ENCODE assay signal across 8 mouse cellular contexts in genomic region chr11:117828888-117829604, GRCm38 (mm10). TPM values are rescaled to one million over a fixed set of nuclear protein-coding genes. Genes with fewer than 3 reads are reported as not detected.
DNase-seq lines count a peak whose midpoint lies in the region; ATAC-seq and TF ChIP-seq lines count a peak whose summit lies in the region.

No protein-coding gene starts in this region.

- 7% methylated on average over 9 of the region's 9 CpGs for WGBS in heart, embryonic 14.5 days

- ATAC-seq in heart, embryonic 14.5 days (ENCODE audit: insufficient number of reproducible peaks, insufficient read depth, low FRiP score, low read depth), result peak; percentile 32; the same call in 1 of the 2 replicates
- no peak for ATAC-seq in cerebellum, adult (ENCODE audit: insufficient number of reproducible peaks, low FRiP score, low TSS enrichment)

- DNase-seq in layer of hippocampus, adult 2 months (ENCODE audit: low spot score in 2 of 2), result no peak
- DNase-seq in layer of hippocampus, adult 18-20 months (ENCODE audit: low spot score in 2 of 2), result no peak
- peak; percentile 26 for DNase-seq in adrenal gland, postnatal 25 days
- DNase-seq in kidney, postnatal 25 days, result peak; percentile 65 to 82
- DNase-seq in right cerebral cortex, postnatal 36 days (ENCODE audit: low spot score in 2 of 2), result no peak

- H3K9me3 ChIP-seq in heart, embryonic 14.5 days (ENCODE audit: control insufficient read depth, low read length), result no peaks in the 10 kb centered on the region

- H3K79me2 ChIP-seq in myocyte (ENCODE audit: control insufficient read depth, insufficient read depth), result peaks cover 7% of the 10 kb centered on the region

- peaks cover 57 to 67% of the 10 kb centered on the region in 2 experiments for H3K4me1 ChIP-seq in heart, embryonic 14.5 days (ENCODE audit: control insufficient read depth in 2 of 2, insufficient read depth in 2 of 2, low read length in 2 of 2)

- H3K4me2 ChIP-seq in heart, embryonic 14.5 days (ENCODE audit: low read length), result peak overlapping the region; percentile 92
- H3K4me2 ChIP-seq in myocyte (ENCODE audit: low read depth), result peak overlapping the region; percentile 94

- peak; percentile 33 for TF ChIP-seq POLR2A in myocyte (IDR thresholded peaks at IDR 0.05; ENCODE audit: insufficient read length, low read depth)

- H3K27ac ChIP-seq in layer of hippocampus, adult 2 months, result peak overlapping the region; percentile 47
- H3K27ac ChIP-seq in heart, embryonic 14.5 days (replicated peaks in 1 of 2; ENCODE audit: control insufficient read depth in 1 of 2, insufficient read depth in 1 of 2, low read depth in 2 of 2, low read length in 2 of 2), result peak overlapping the region; percentile 90 to 97

- no peak overlapping the region for H3ac ChIP-seq in myocyte (ENCODE audit: control insufficient read depth, insufficient read length)

- no peak overlapping the region for H3K4me3 ChIP-seq in layer of hippocampus, adult 2 months
- no peak overlapping the region for H3K4me3 ChIP-seq in heart, embryonic 14.5 days (ENCODE audit: control insufficient read depth in 1 of 2, insufficient read depth in 1 of 2, low read depth in 1 of 2, low read length in 2 of 2)
- H3K4me3 ChIP-seq in myocyte, result no peak overlapping the region

- H3K36me3 ChIP-seq in heart, embryonic 14.5 days (ENCODE audit: control insufficient read depth, insufficient read depth, low read length), result peaks cover 2% of the 10 kb centered on the region; the same call in 1 of the 2 replicates
- no peaks in the 10 kb centered on the region for H3K36me3 ChIP-seq in myocyte (ENCODE audit: control insufficient read depth, insufficient read depth)

- H3K27me3 ChIP-seq in heart, embryonic 14.5 days (ENCODE audit: control insufficient read depth, insufficient read depth, low read length), result no peaks in the 10 kb centered on the region
- H3K27me3 ChIP-seq in myocyte (ENCODE audit: control insufficient read depth, insufficient read depth, insufficient read length), result no peaks in the 10 kb centered on the region

- TF ChIP-seq CTCF in layer of hippocampus, adult 2 months (conservative IDR thresholded peaks at IDR 0.05), result no peak

- H3K9ac ChIP-seq in heart, embryonic 14.5 days (ENCODE audit: low read length), result peak overlapping the region; percentile 56

TF ChIP-seq in myocyte, 11 proteins besides CTCF, POLR2A, EP300 and RAD21:
- TF ChIP-seq TCF3 (IDR thresholded peaks at IDR 0.05; ENCODE audit: insufficient read length, low read depth) (no peak), TCF12 (IDR thresholded peaks at IDR 0.05; ENCODE audit: insufficient read depth, poor library complexity, severe bottlenecking) (no peak), MYOD1 (IDR thresholded peaks at IDR 0.05; ENCODE audit: control insufficient read depth in 1 of 3, insufficient read length in 2 of 3, low read depth in 2 of 3) (peak in 2 of 3 experiments; percentile 80 to 85), MYOG (IDR thresholded peaks at IDR 0.05; ENCODE audit: control insufficient read depth in 1 of 3, insufficient read depth in 1 of 3, insufficient read length in 2 of 3, low read depth in 2 of 3) (peak; percentile 46 to 88 (median 51))

RNA-seq across cellular contexts. Expression of gene Tk1, which starts 3.2 kb away (rescaled TPM):
- 1 to 10 TPM; 1.0 to 1.9 TPM for total RNA-seq in layer of hippocampus, adult 2 months (2021)
- under 1 TPM; 0.43 to 0.50 TPM for total RNA-seq in layer of hippocampus, adult 18-20 months (2021)
- total RNA-seq in adrenal gland, postnatal 25 days (2021), result 14.3 and 18.4 TPM in 2 replicates
- polyA plus RNA-seq in heart, embryonic 14.5 days (2014; fragmentation: Nextera tagmentation; extraction: Ambion mirVana), result 98.0 and 100 TPM in 2 replicates
- 52.8 TPM for polyA plus RNA-seq in myocyte (2012; fragmentation: generic; extraction: Trizol)

RNA-seq across cellular contexts. Expression of gene Afmid, which starts 3.3 kb away (rescaled TPM):
- 1 to 10 TPM; 4.8 to 7.2 TPM for total RNA-seq in layer of hippocampus, adult 2 months (2021)
- 1 to 10 TPM; 3.3 to 7.3 TPM for total RNA-seq in layer of hippocampus, adult 18-20 months (2021)
- total RNA-seq in adrenal gland, postnatal 25 days (2021), result 10.1 and 13.2 TPM in 2 replicates
- 18.7 and 20.8 TPM in 2 replicates for polyA plus RNA-seq in heart, embryonic 14.5 days (2014; fragmentation: Nextera tagmentation; extraction: Ambion mirVana)
- polyA plus RNA-seq in myocyte (2012; fragmentation: generic; extraction: Trizol), result 6.1 TPM

RNA-seq across cellular contexts. Expression of gene Gm20708, which starts 19.6 kb away (rescaled TPM):
- 1 to 10 TPM; 1.6 to 1.7 TPM for total RNA-seq in layer of hippocampus, adult 2 months (2021)
- 1 to 10 TPM; 1.5 to 2.2 TPM for total RNA-seq in layer of hippocampus, adult 18-20 months (2021)
- total RNA-seq in adrenal gland, postnatal 25 days (2021), result 1.00 and 1.8 TPM in 2 replicates
- polyA plus RNA-seq in heart, embryonic 14.5 days (2014; fragmentation: Nextera tagmentation; extraction: Ambion mirVana), result 0.71 and 1.0 TPM in 2 replicates
- 0.35 TPM for polyA plus RNA-seq in myocyte (2012; fragmentation: generic; extraction: Trizol)

RNA-seq across cellular contexts. Expression of gene Syngr2, which starts 19.6 kb away (rescaled TPM):
- total RNA-seq in layer of hippocampus, adult 2 months (2021), result 10 to 100 TPM; 10.2 to 13.4 TPM
- total RNA-seq in layer of hippocampus, adult 18-20 months (2021), result 10 to 100 TPM; 12.3 to 12.4 TPM
- 98.3 and 108 TPM in 2 replicates for total RNA-seq in adrenal gland, postnatal 25 days (2021)
- 99.4 and 102 TPM in 2 replicates for polyA plus RNA-seq in heart, embryonic 14.5 days (2014; fragmentation: Nextera tagmentation; extraction: Ambion mirVana)
- polyA plus RNA-seq in myocyte (2012; fragmentation: generic; extraction: Trizol), result 109 TPM

RNA-seq across cellular contexts. Expression of gene Birc5, which starts 20.0 kb away (rescaled TPM):
- total RNA-seq in layer of hippocampus, adult 2 months (2021), result 1 to 10 TPM in 1 of 2 experiments, under 1 TPM in 1; 0.86 to 1.5 TPM
- 1 to 10 TPM in 1 of 2 experiments, under 1 TPM in 1; 0.82 to 1.1 TPM for total RNA-seq in layer of hippocampus, adult 18-20 months (2021)
- 5.2 and 8.5 TPM in 2 replicates for total RNA-seq in adrenal gland, postnatal 25 days (2021)
- polyA plus RNA-seq in heart, embryonic 14.5 days (2014; fragmentation: Nextera tagmentation; extraction: Ambion mirVana), result 227 and 240 TPM in 2 replicates
- polyA plus RNA-seq in myocyte (2012; fragmentation: generic; extraction: Trizol), result 60.7 TPM

Comparison
In these comparisons a context has a peak if more than half of its experiments do, and no peak if none do; other contexts are left out.
1. DNase-seq: peak in adrenal gland, postnatal 25 days (single experiment) and kidney, postnatal 25 days (2 of 2); none in layer of hippocampus, adult 2 months (0 of 2), layer of hippocampus, adult 18-20 months (0 of 2) and right cerebral cortex, postnatal 36 days (0 of 2).